Mouse (Mus musculus) E14TG2a.4 (cell line): ENCODE measurements around the gene Ccl12.

Source experiments
- CTCF ChIP-seq: conservative IDR thresholded peaks from 2 replicates; pipeline ENCODE4 v1.5.1; 2014; ENCODE audit warnings: low read length
- NANOG ChIP-seq: IDR thresholded peaks from 2 replicates; pipeline ENCODE4 v1.6.1; 2014; ENCODE audit warnings: borderline replicate concordance, low read length, mixed read lengths
- POU5F1 ChIP-seq: IDR thresholded peaks from 2 replicates; pipeline ENCODE4 v1.6.1; 2014; ENCODE audit warnings: low read length, borderline replicate concordance

DNA sequence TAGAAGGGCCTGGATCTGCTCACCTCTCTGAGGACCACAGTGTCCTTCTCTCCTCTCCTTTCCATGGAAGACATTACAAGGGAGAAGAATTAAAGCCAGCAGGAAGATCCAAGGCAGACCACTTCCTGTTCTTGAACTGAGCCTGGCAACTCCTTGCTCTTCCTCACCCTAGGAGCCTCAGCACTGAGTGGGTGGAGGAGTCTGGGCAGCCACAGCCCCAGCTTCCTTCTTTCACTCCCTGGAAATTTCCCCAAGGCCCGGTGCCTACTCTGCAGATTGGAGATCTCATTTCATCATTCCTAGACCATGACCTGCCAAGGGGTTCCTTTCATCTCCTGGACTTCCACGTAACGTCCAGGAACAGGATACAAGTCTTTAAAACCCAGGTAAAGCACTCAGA is 28.7 kb upstream of the Ccl12 start:
- TF ChIP-seq CTCF (no peak), POU5F1 (no peak), NANOG (no peak)
